Mouse (Mus musculus) C2C12 (cell line): ENCODE results near the gene Dpf1. TPM values are rescaled to one million over a fixed set of nuclear protein-coding genes. Genes with fewer than 3 reads are reported as not detected.

Experiments
- H3K27me3 ChIP-seq: one replicate; pipeline ENCODE4 v1.6.1; 2011; ENCODE audit not compliant: control insufficient read depth, insufficient read depth, insufficient read length
- H3K36me3 ChIP-seq: one replicate; pipeline ENCODE4 v1.6.1; 2011; ENCODE audit not compliant: control insufficient read depth, insufficient read depth
- H3K4me3 ChIP-seq: one replicate; pipeline ENCODE4 v1.5.1; 2011; ENCODE audit warnings: mild to moderate bottlenecking, control low read depth; ENCODE audit not compliant: poor library complexity, insufficient read depth, severe bottlenecking
- H3K79me2 ChIP-seq: one replicate; pipeline ENCODE4 v1.6.1; 2011; ENCODE audit not compliant: control insufficient read depth, insufficient read depth
- H3K79me3 ChIP-seq: one replicate; pipeline ENCODE4 v1.6.1; 2011; ENCODE audit warnings: low read depth, control low read depth
- H3ac ChIP-seq: one replicate; pipeline ENCODE3; 2011; ENCODE audit warnings: low read depth; ENCODE audit not compliant: control insufficient read depth, insufficient read length
- CEBPB ChIP-seq: IDR thresholded peaks from one replicate; pipeline ENCODE4 v1.6.1; 2011; ENCODE audit warnings: low read depth, mild to moderate bottlenecking, control low read depth, moderate library complexity
- CTCF ChIP-seq: IDR thresholded peaks from one replicate; pipeline ENCODE4 v1.5.1; 2011; ENCODE audit not compliant: control insufficient read depth, insufficient read depth, insufficient read length
- FOSL1 ChIP-seq: IDR thresholded peaks from one replicate; pipeline ENCODE4 v1.8.0; 2011; ENCODE audit warnings: mild to moderate bottlenecking, low read length; ENCODE audit not compliant: poor library complexity, insufficient read depth, severe bottlenecking
- MAX ChIP-seq: IDR thresholded peaks from one replicate; pipeline ENCODE4 v1.6.1; 2011; ENCODE audit warnings: mild to moderate bottlenecking, control low read depth
- MYOD1 ChIP-seq: IDR thresholded peaks from one replicate; pipeline ENCODE4 v1.6.1; 2011; ENCODE audit warnings: low read depth; ENCODE audit not compliant: control insufficient read depth, insufficient read length
- MYOG ChIP-seq: IDR thresholded peaks from one replicate; pipeline ENCODE4 v1.6.1; 2011; ENCODE audit not compliant: control insufficient read depth, insufficient read length; ENCODE audit errors: extremely low read depth
- USF1 ChIP-seq: IDR thresholded peaks from one replicate; pipeline ENCODE4 v1.6.1; 2011; ENCODE audit warnings: low read depth, mild to moderate bottlenecking, control low read depth, moderate library complexity
- polyA plus RNA-seq: library from polyadenylated mRNA; unstranded; fragments of >200 nt; fragmentation: generic; extraction: Trizol; gene quantifications from one replicate; pipeline ENCODE4 v1.2.1, GENCODE M21; 2012; ENCODE audit warnings: missing spikeins

The Dpf1 gene
- polyA plus RNA-seq, 1 experiment, result 14.3 TPM

- TF ChIP-seq CEBPB (no peak), CTCF (no peak), MYOD1 (no peak), MYOG (no peak), USF1 (no peak), MAX (no peak), FOSL1 (no peak)
These were observed 2.9 kb downstream of the Dpf1 start for GRCm38 (mm10) chr7:29306619-29307018.

GRCm38 (mm10) chr7:29307350-29308104, 3.8 kb downstream of the Dpf1 start:
- H3K79me2 ChIP-seq, result no peaks in the 10 kb centered on the region
- H3K27me3 ChIP-seq, result no peaks in the 10 kb centered on the region
- H3ac ChIP-seq, result peak overlapping the region; percentile 68
- peak overlapping the region; percentile 38 for H3K4me3 ChIP-seq
- H3K79me3 ChIP-seq, result no peaks in the 10 kb centered on the region
- no peak for TF ChIP-seq CEBPB
- TF ChIP-seq MAX, result no peak
- TF ChIP-seq USF1, result no peak
- TF ChIP-seq CTCF, result no peak
- TF ChIP-seq MYOG, result no peak
- no peak for TF ChIP-seq FOSL1
- no peak for TF ChIP-seq MYOD1
- no peaks in the 10 kb centered on the region for H3K36me3 ChIP-seq

More at GRCm38 (mm10) chr7:29306619-29307018, 2.9 kb downstream of the Dpf1 start:
- Histone ChIP-seq H3K4me3 (no peak overlapping the region), H3K36me3 (no peaks in the 10 kb centered on the region), H3K79me2 (no peaks in the 10 kb centered on the region), H3K79me3 (no peaks in the 10 kb centered on the region), H3ac (no peak overlapping the region), H3K27me3 (no peaks in the 10 kb centered on the region)

GRCm38 (mm10) chr7:29309221-29309721, 5.5 kb downstream of the Dpf1 start:
- no peak overlapping the region for H3ac ChIP-seq
- H3K79me3 ChIP-seq, result no peaks in the 10 kb centered on the region
- H3K27me3 ChIP-seq, result no peaks in the 10 kb centered on the region
- no peaks in the 10 kb centered on the region for H3K36me3 ChIP-seq
- no peaks in the 10 kb centered on the region for H3K79me2 ChIP-seq
- TF ChIP-seq CTCF (no peak), MAX (no peak), MYOG (no peak), CEBPB (no peak), USF1 (no peak), MYOD1 (no peak), FOSL1 (no peak)
- no peak overlapping the region for H3K4me3 ChIP-seq

- TF ChIP-seq CEBPB, result no peak
- no peak for TF ChIP-seq FOSL1
- TF ChIP-seq MYOD1, result no peak
- no peak for TF ChIP-seq MAX
- TF ChIP-seq USF1, result no peak
- no peak for TF ChIP-seq CTCF
- TF ChIP-seq MYOG, result no peak
- H3K27me3 ChIP-seq, result no peaks in the 10 kb centered on the region
- H3K4me3 ChIP-seq, result no peak overlapping the region
- no peaks in the 10 kb centered on the region for H3K79me2 ChIP-seq
- no peak overlapping the region for H3ac ChIP-seq
- no peaks in the 10 kb centered on the region for H3K36me3 ChIP-seq
- H3K79me3 ChIP-seq, result no peaks in the 10 kb centered on the region
These were observed 6.0 kb downstream of the Dpf1 start for GRCm38 (mm10) chr7:29309749-29310148.

GRCm38 (mm10) chr7:29313051-29313450, 9.3 kb downstream of the Dpf1 start:
- Histone ChIP-seq H3K27me3 (no peaks in the 10 kb centered on the region), H3K79me3 (no peaks in the 10 kb centered on the region), H3K36me3 (no peaks in the 10 kb centered on the region), H3K79me2 (no peaks in the 10 kb centered on the region), H3K4me3 (no peak overlapping the region), H3ac (no peak overlapping the region)
- TF ChIP-seq MYOG (no peak), MYOD1 (no peak), CEBPB (no peak), MAX (no peak), FOSL1 (no peak), USF1 (no peak), CTCF (no peak)
